Mouse (Mus musculus) erythroblast, embryonic 14.5 days (primary cell): ENCODE data around the gene Rassf10.

Source experiments
- GATA1 ChIP-seq: IDR thresholded peaks from 2 replicates; pipeline ENCODE4 v1.6.1; 2012; ENCODE audit warnings: low read length, inconsistent platforms, mixed read lengths
- TAL1 ChIP-seq: IDR thresholded peaks from 3 replicates; pipeline ENCODE4 v1.6.1; 2012; ENCODE audit warnings: low read length, inconsistent platforms, mixed read lengths

- TF ChIP-seq TAL1 = no peak
- TF ChIP-seq GATA1 = no peak
Measured at GRCm38 (mm10) chr7:112906848-112907247, 46.9 kb upstream of the Rassf10 start.
